Mouse (Mus musculus) limb, embryonic 14.5 days (tissue): Measurements from ENCODE around the gene Pik3r1. TPM values are rescaled to one million over a fixed set of nuclear protein-coding genes. Genes with fewer than 3 reads are reported as not detected.

ENCODE experiments used
- ATAC-seq: fragments of 200-750 bp; cut with Nextera tagmentation; 2 replicates; pipeline ENCODE4 v1.8.0; 2017; ENCODE audit warnings: low read depth, moderate number of reproducible peaks, moderate TSS enrichment; ENCODE audit not compliant: low FRiP score
- DNase-seq: peaks from one replicate; pipeline ENCODE4 v3.0.0-alpha.2; 2015; ENCODE audit warnings: low spot score
- H3K27ac ChIP-seq: fragments of 300-500 bp; sonication (generic); replicated peaks from 2 replicates; pipeline ENCODE4 v1.5.1; 2014; ENCODE audit warnings: low read depth, mild to moderate bottlenecking, low read length, moderate library complexity, mixed read lengths
- H3K27me3 ChIP-seq: fragments of 300-500 bp; sonication (generic); 2 replicates; pipeline ENCODE4 v1.6.1; 2014; ENCODE audit warnings: low read length, mixed read lengths; ENCODE audit not compliant: control insufficient read depth, insufficient read depth
- H3K36me3 ChIP-seq: fragments of 300-500 bp; sonication (generic); 2 replicates; pipeline ENCODE4 v1.6.1; 2014; ENCODE audit warnings: mild to moderate bottlenecking, low read length, moderate library complexity, mixed read lengths; ENCODE audit not compliant: control insufficient read depth, insufficient read depth
- H3K4me1 ChIP-seq: fragments of 300-500 bp; sonication (generic); 2 replicates; pipeline ENCODE4 v1.6.1; 2014; ENCODE audit warnings: antibody characterized with exemption, low read length, mixed read lengths; ENCODE audit not compliant: control insufficient read depth, insufficient read depth
- H3K4me2 ChIP-seq: fragments of 300-500 bp; sonication (generic); replicated peaks from 2 replicates; pipeline ENCODE4 v1.6.1; 2014; ENCODE audit warnings: low read depth, mild to moderate bottlenecking, low read length, moderate library complexity; ENCODE audit not compliant: severe bottlenecking
- H3K4me3 ChIP-seq: fragments of 300-500 bp; sonication (generic); replicated peaks from 2 replicates; pipeline ENCODE4 v1.5.1; 2014; ENCODE audit warnings: low read length
- H3K9ac ChIP-seq: fragments of 300-500 bp; sonication (generic); 2 replicates; pipeline ENCODE4 v1.6.1; 2014; ENCODE audit warnings: mild to moderate bottlenecking, low read depth, low read length, moderate library complexity; ENCODE audit not compliant: severe bottlenecking
- H3K9me3 ChIP-seq: fragments of 300-500 bp; sonication (generic); 2 replicates; pipeline ENCODE4 v1.6.1; 2016; ENCODE audit warnings: low read length; ENCODE audit not compliant: control insufficient read depth
- POLR2A ChIP-seq: fragments of 200-500 bp; IDR thresholded peaks from 2 replicates; pipeline ENCODE4 v1.8.0; 2012; ENCODE audit warnings: inconsistent platforms, mild to moderate bottlenecking, moderate library complexity, borderline replicate concordance; ENCODE audit not compliant: insufficient read depth, insufficient read length; ENCODE audit errors: extremely low read depth
- WGBS: fragments of 180-500 bp; shearing (Covaris S2); extraction: QIAGEN DNeasy Blood & Tissue Kit; methylation state at CpG from one replicate; pipeline ENCODE4 v1.1.7; 2014; 5-methylcytosine and 5-hydroxymethylcytosine counted together
- polyA plus RNA-seq, 2 experiments: library from polyadenylated mRNA; depleted of rRNA in 1 of 2; stranded (reverse) in 1 of 2; unstranded in 1 of 2; fragments of >200 nt; fragmentation: Nextera tagmentation in 1 of 2; extraction: Ambion mirVana in 1 of 2; gene quantifications; 2 replicates each; pipeline versions ENCODE4 v1.2.1 to v1.2.3; 2012 to 2014

Gene Pik3r1
- polyA plus RNA-seq, 2 experiments = 29.2 to 62.2 TPM

- Histone ChIP-seq H3K27me3 (no peaks in the 10 kb centered on the region), H3K9ac (no peak overlapping the region), H3K36me3 (no peaks in the 10 kb centered on the region), H3K4me2 (no peak overlapping the region), H3K9me3 (no peaks in the 10 kb centered on the region), H3K27ac (no peak overlapping the region), H3K4me3 (no peak overlapping the region), H3K4me1 (no peaks in the 10 kb centered on the region)
- DNase-seq (no peak), ATAC-seq (no peak)
- WGBS = 57% methylated on average over 1 of the region's 1 CpGs
- TF ChIP-seq POLR2A = no peak
These were observed 132.2 kb downstream of the Pik3r1 start for GRCm38 (mm10) chr13:101635837-101636236.

- ATAC-seq = no peak
- Histone ChIP-seq H3K4me3 (no peak overlapping the region), H3K4me1 (no peaks in the 10 kb centered on the region), H3K4me2 (no peak overlapping the region), H3K9ac (no peak overlapping the region), H3K36me3 (no peaks in the 10 kb centered on the region), H3K27me3 (no peaks in the 10 kb centered on the region), H3K9me3 (no peaks in the 10 kb centered on the region), H3K27ac (no peak overlapping the region)
- TF ChIP-seq POLR2A = no peak
- no peak for DNase-seq
These were observed 133.6 kb downstream of the Pik3r1 start for GRCm38 (mm10) chr13:101634420-101634819.

DNA sequence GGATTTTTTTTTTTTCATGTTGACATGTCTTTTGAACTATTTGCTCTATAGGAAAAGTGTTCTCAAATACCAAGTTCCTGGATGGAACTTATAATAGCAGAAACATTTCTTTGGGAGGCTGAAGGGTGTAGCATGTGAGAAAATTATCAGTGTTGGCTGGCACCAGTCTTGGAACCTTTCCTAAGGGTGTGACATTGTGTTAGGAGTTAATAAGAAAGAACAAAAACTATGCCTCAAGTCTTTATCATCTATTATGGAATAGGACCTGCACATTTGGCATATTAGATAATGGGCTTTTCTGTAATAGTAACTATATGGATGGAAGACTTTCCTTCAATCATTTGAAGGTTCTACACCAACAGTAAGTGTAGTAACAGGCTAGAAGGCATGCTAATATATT is 134.4 kb downstream of the Pik3r1 start:
- no peak overlapping the region for H3K4me2 ChIP-seq
- ATAC-seq (no peak), DNase-seq (no peak)
- no peaks in the 10 kb centered on the region for H3K36me3 ChIP-seq
- H3K4me1 ChIP-seq = no peaks in the 10 kb centered on the region
- H3K4me3 ChIP-seq = no peak overlapping the region
- H3K9me3 ChIP-seq = no peaks in the 10 kb centered on the region
- H3K9ac ChIP-seq = no peak overlapping the region
- H3K27me3 ChIP-seq = no peaks in the 10 kb centered on the region
- no peak for TF ChIP-seq POLR2A
- H3K27ac ChIP-seq = no peak overlapping the region

DNA sequence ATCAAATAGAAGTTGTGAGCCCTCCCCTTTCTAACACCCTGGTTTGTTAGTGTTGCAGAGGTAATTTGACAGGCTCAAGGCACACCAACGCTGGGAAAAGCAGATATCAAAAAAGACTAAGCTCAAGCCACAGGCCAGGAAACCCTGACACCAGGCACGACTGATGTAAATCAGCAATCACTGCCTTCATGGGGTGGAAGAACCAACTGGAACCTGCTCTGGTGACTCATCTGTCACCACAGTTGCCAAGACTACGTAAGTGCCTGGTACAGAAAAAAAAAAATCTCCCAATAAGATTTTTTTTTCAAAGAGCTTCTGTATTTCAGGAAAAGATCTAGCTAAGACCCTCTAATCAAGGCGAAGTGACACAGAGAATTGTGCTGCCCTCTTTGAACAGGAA is 135.2 kb downstream of the Pik3r1 start:
- no peak for ATAC-seq
- Histone ChIP-seq H3K27ac (no peak overlapping the region), H3K4me2 (no peak overlapping the region), H3K4me3 (no peak overlapping the region), H3K36me3 (no peaks in the 10 kb centered on the region), H3K9me3 (no peaks in the 10 kb centered on the region), H3K27me3 (no peaks in the 10 kb centered on the region), H3K4me1 (no peaks in the 10 kb centered on the region), H3K9ac (no peak overlapping the region)
- no peak for DNase-seq
- TF ChIP-seq POLR2A = no peak
- 47% methylated on average over 4 of the region's 4 CpGs for WGBS

DNA sequence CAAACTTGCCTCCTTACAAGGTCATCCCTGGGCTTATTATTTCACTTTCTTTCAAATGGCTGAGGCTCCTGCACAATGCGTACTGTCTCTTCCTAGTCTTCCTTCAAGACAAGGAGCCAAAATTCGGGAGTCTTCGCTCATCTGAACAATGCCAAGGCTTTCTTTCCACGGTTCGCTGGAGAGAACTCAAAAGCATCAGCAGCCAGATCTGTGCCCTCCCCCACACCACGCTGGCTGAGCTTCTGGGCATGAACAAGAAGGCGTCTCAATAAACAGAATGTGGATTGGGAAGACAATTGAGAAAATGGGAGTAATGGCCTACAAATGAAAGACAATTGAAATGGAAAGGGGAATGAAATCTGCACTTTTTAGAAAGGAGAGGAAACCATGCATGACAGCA is 136.5 kb downstream of the Pik3r1 start:
- Histone ChIP-seq H3K27ac (no peak overlapping the region), H3K9ac (no peak overlapping the region), H3K36me3 (no peaks in the 10 kb centered on the region), H3K4me2 (no peak overlapping the region), H3K4me3 (no peak overlapping the region), H3K4me1 (no peaks in the 10 kb centered on the region), H3K27me3 (no peaks in the 10 kb centered on the region), H3K9me3 (no peaks in the 10 kb centered on the region)
- DNase-seq (no peak), ATAC-seq (no peak)
- 87% methylated on average over 7 of the region's 7 CpGs for WGBS
- no peak for TF ChIP-seq POLR2A
